Mouse (Mus musculus) heart, postnatal 0 days (tissue): ENCODE measurements around the gene Steap4. TPM values are rescaled to one million over a fixed set of nuclear protein-coding genes. Genes with fewer than 3 reads are reported as not detected.
"Not testable (repeated sequence)": the region's sequence is repeated elsewhere in the genome, so short reads cannot be mapped to it uniquely, and the experiment has no call there.

ENCODE experiments used
- ATAC-seq: fragments of 200-750 bp; cut with Nextera tagmentation; 2 replicates; pipeline ENCODE4 v1.8.0; 2017; ENCODE audit warnings: low read depth, moderate number of reproducible peaks, moderate library complexity; ENCODE audit not compliant: insufficient read depth
- DNase-seq: peaks from one replicate; pipeline ENCODE4 v3.0.0-alpha.2; 2016; ENCODE audit warnings: low spot score
- H3K27ac ChIP-seq: fragments of 300-500 bp; sonication (generic); 2 replicates; pipeline ENCODE4 v1.5.1; 2014; ENCODE audit warnings: low read depth, mild to moderate bottlenecking
- H3K27me3 ChIP-seq: fragments of 300-500 bp; sonication (generic); 2 replicates; pipeline ENCODE4 v1.6.1; 2014; ENCODE audit warnings: low read length, mixed read lengths; ENCODE audit not compliant: control insufficient read depth, insufficient read depth
- H3K36me3 ChIP-seq: fragments of 300-500 bp; sonication (generic); replicated peaks from 2 replicates; pipeline ENCODE4 v1.6.1; 2014; ENCODE audit warnings: low read length, mixed read lengths; ENCODE audit not compliant: control insufficient read depth, insufficient read depth
- H3K4me1 ChIP-seq: fragments of 300-500 bp; sonication (generic); 2 replicates; pipeline ENCODE4 v1.6.1; 2014; ENCODE audit warnings: antibody characterized with exemption; ENCODE audit not compliant: control insufficient read depth, insufficient read depth
- H3K4me2 ChIP-seq: fragments of 300-500 bp; sonication (generic); 2 replicates; pipeline ENCODE4 v1.6.1; 2014; ENCODE audit warnings: low read depth, mild to moderate bottlenecking, low read length, moderate library complexity
- H3K4me3 ChIP-seq: fragments of 300-500 bp; sonication (generic); 2 replicates; pipeline ENCODE4 v1.5.1; 2014; ENCODE audit warnings: low read depth, low read length
- H3K9ac ChIP-seq: fragments of 300-500 bp; sonication (generic); replicated peaks from 2 replicates; pipeline ENCODE4 v1.6.1; 2014; ENCODE audit warnings: low read depth, low read length, mixed read lengths
- H3K9me3 ChIP-seq: fragments of 300-500 bp; sonication (generic); replicated peaks from 2 replicates; pipeline ENCODE4 v1.6.1; 2016; ENCODE audit warnings: low read length; ENCODE audit not compliant: control insufficient read depth
- CTCF ChIP-seq: IDR thresholded peaks from 2 replicates; pipeline ENCODE4 v1.5.1; 2016; ENCODE audit warnings: antibody characterized with exemption, control low read depth, low read depth
- EP300 ChIP-seq: IDR thresholded peaks from 2 replicates; pipeline ENCODE4 v1.6.1; 2016; ENCODE audit warnings: antibody characterized with exemption, low read depth
- WGBS: fragments of 180-500 bp; shearing (Covaris S2); extraction: QIAGEN DNeasy Blood & Tissue Kit; methylation state at CpG from one replicate; pipeline ENCODE4 v1.1.7; 2014; 5-methylcytosine and 5-hydroxymethylcytosine counted together
- polyA plus RNA-seq: library from polyadenylated mRNA; unstranded; fragments of >200 nt; fragmentation: Nextera tagmentation; extraction: Ambion mirVana; gene quantifications from 2 replicates; pipeline ENCODE4 v1.2.1, GENCODE M21; 2015
- total RNA-seq: library from RNA; depleted of rRNA; stranded (reverse); fragments of >200 nt; gene quantifications from 2 replicates; pipeline ENCODE4 v1.2.3, GENCODE M21; 2014; ENCODE audit warnings: low replicate concordance

Gene Steap4
- total and polyA plus RNA-seq, 2 experiments from 2014 or later: 7.0 to 10.6 TPM

GRCm38 (mm10) chr5:7972266-7972665, 12.0 kb downstream of the Steap4 start:
- TF ChIP-seq EP300: no peak
- no peak for TF ChIP-seq CTCF

GRCm38 (mm10) chr5:7974522-7975197, 14.4 kb downstream of the Steap4 start:
- Histone ChIP-seq H3K27me3 (no peaks in the 10 kb centered on the region), H3K4me3 (no peak overlapping the region), H3K36me3 (no peaks in the 10 kb centered on the region), H3K9ac (no peak overlapping the region), H3K4me2 (no peak overlapping the region), H3K4me1 (no peaks in the 10 kb centered on the region), H3K27ac (no peak overlapping the region), H3K9me3 (no peaks in the 10 kb centered on the region)
- DNase-seq: no peak
- 79% methylated on average over 11 of the region's 11 CpGs for WGBS
- ATAC-seq: no peak
- TF ChIP-seq EP300 (no peak), CTCF (no peak)

More at GRCm38 (mm10) chr5:7972266-7972665, 12.0 kb downstream of the Steap4 start:
- no peak overlapping the region for H3K9ac ChIP-seq
- WGBS: 68% methylated on average over 2 of the region's 2 CpGs
- H3K4me2 ChIP-seq: no peak overlapping the region
- H3K4me1 ChIP-seq: no peaks in the 10 kb centered on the region
- no peaks in the 10 kb centered on the region for H3K36me3 ChIP-seq
- H3K4me3 ChIP-seq: no peak overlapping the region
- H3K9me3 ChIP-seq: no peaks in the 10 kb centered on the region
- DNase-seq: no peak
- H3K27me3 ChIP-seq: no peaks in the 10 kb centered on the region
- no peak for ATAC-seq
- H3K27ac ChIP-seq: no peak overlapping the region

- DNase-seq (no peak), ATAC-seq (no peak)
- H3K27me3 ChIP-seq: no peaks in the 10 kb centered on the region
- no peak overlapping the region for H3K9ac ChIP-seq
- no peak overlapping the region for H3K27ac ChIP-seq
- no peak overlapping the region for H3K4me2 ChIP-seq
- no peaks in the 10 kb centered on the region for H3K36me3 ChIP-seq
- no peaks in the 10 kb centered on the region for H3K9me3 ChIP-seq
- H3K4me3 ChIP-seq: no peak overlapping the region
- WGBS: 36% methylated on average over 5 of the region's 5 CpGs
- no peak for TF ChIP-seq EP300
- no peak for TF ChIP-seq CTCF
- no peaks in the 10 kb centered on the region for H3K4me1 ChIP-seq
Measured at GRCm38 (mm10) chr5:7980586-7980985, 20.3 kb downstream of the Steap4 start.

GRCm38 (mm10) chr5:7987962-7988361, 27.7 kb downstream of the Steap4 start:
- Histone ChIP-seq H3K4me2 (no peak overlapping the region), H3K36me3 (no peaks in the 10 kb centered on the region), H3K4me1 (no peaks in the 10 kb centered on the region), H3K4me3 (no peak overlapping the region), H3K9ac (no peak overlapping the region), H3K9me3 (no peaks in the 10 kb centered on the region), H3K27me3 (no peaks in the 10 kb centered on the region), H3K27ac (no peak overlapping the region)
- no peak for TF ChIP-seq CTCF
- TF ChIP-seq EP300: no peak
- ATAC-seq (no peak), DNase-seq (no peak)
- WGBS: 48% methylated on average over 1 of the region's 1 CpGs

GRCm38 (mm10) chr5:7988415-7988814, 28.2 kb downstream of the Steap4 start:
- TF ChIP-seq CTCF (no peak), EP300 (no peak)
- H3K4me3 ChIP-seq: no peak overlapping the region
- no peak overlapping the region for H3K27ac ChIP-seq
- no peaks in the 10 kb centered on the region for H3K9me3 ChIP-seq
- H3K9ac ChIP-seq: no peak overlapping the region
- WGBS: 67% methylated on average over 4 of the region's 4 CpGs
- no peaks in the 10 kb centered on the region for H3K27me3 ChIP-seq
- no peak for DNase-seq
- no peaks in the 10 kb centered on the region for H3K36me3 ChIP-seq
- no peak for ATAC-seq
- no peak overlapping the region for H3K4me2 ChIP-seq
- no peaks in the 10 kb centered on the region for H3K4me1 ChIP-seq

GRCm38 (mm10) chr5:7991631-7992030, 31.4 kb downstream of the Steap4 start:
- H3K4me1 ChIP-seq, DNase-seq, H3K4me3 ChIP-seq, H3K9ac ChIP-seq, H3K27ac ChIP-seq, H3K27me3 ChIP-seq, H3K36me3 ChIP-seq, ATAC-seq, H3K9me3 ChIP-seq, H3K4me2 ChIP-seq: not testable (repeated sequence)
- WGBS: 64% methylated on average over 2 of the region's 2 CpGs
